Mouse (Mus musculus): ENCODE measurements around the gene Vmn1r188.

- TF ChIP-seq CTCF (IDR thresholded peaks at IDR 0.05; ENCODE audit: insufficient read depth, low read length) = no peak
- no peak for TF ChIP-seq POLR2A (IDR thresholded peaks at IDR 0.05; ENCODE audit: borderline replicate concordance, extremely low read depth, low read depth, low read length)
Observed at GRCm38 (mm10) chr13:22039951-22040463, 44.2 kb upstream of the Vmn1r188 start.

Data from lung, adult 2 months (tissue).